ENCODE assay signal across 8 mouse cellular contexts in genomic region chr11:5443511-5444233, GRCm38 (mm10). TPM values are rescaled to one million over a fixed set of nuclear protein-coding genes. Genes with fewer than 3 reads are reported as not detected.
DNase-seq lines count a peak whose midpoint lies in the region; ATAC-seq lines count a peak whose summit lies in the region.

No protein-coding gene starts in this region.

- H3K4me1 ChIP-seq in megakaryocyte, embryonic 14.5 days = peaks cover 20% of the 10 kb centered on the region
- peaks cover 29% of the 10 kb centered on the region for H3K4me1 ChIP-seq in forebrain, embryonic 15.5 days
- H3K4me1 ChIP-seq in hindbrain, embryonic 15.5 days (replicated peaks) = peaks cover 23% of the 10 kb centered on the region
- H3K4me1 ChIP-seq in liver, embryonic 11.5 days (replicated peaks; ENCODE audit: control insufficient read depth, insufficient read depth, low read length) = peaks cover 25% of the 10 kb centered on the region
- peaks cover 27% of the 10 kb centered on the region for H3K4me1 ChIP-seq in neural tube, embryonic 12.5 days

- H3K4me2 ChIP-seq in forebrain, embryonic 15.5 days (replicated peaks) = peak overlapping the region; percentile 96
- peak overlapping the region; percentile 87 for H3K4me2 ChIP-seq in hindbrain, embryonic 15.5 days
- peak overlapping the region; percentile 98 for H3K4me2 ChIP-seq in liver, embryonic 11.5 days
- H3K4me2 ChIP-seq in neural tube, embryonic 12.5 days (replicated peaks) = peak overlapping the region; percentile 85

- peak overlapping the region; percentile 96 for H3K4me3 ChIP-seq in megakaryocyte, embryonic 14.5 days (replicated peaks)
- H3K4me3 ChIP-seq in forebrain, embryonic 15.5 days = peak overlapping the region; percentile 76
- peak overlapping the region; percentile 89 for H3K4me3 ChIP-seq in hindbrain, embryonic 15.5 days
- peak overlapping the region; percentile 91 for H3K4me3 ChIP-seq in liver, embryonic 11.5 days (ENCODE audit: low read depth, low read length)
- H3K4me3 ChIP-seq in neural tube, embryonic 12.5 days = peak overlapping the region; percentile 86

- peaks cover 7% of the 10 kb centered on the region; the same call in 1 of the 2 replicates for H3K9me3 ChIP-seq in megakaryocyte, embryonic 14.5 days
- no peaks in the 10 kb centered on the region for H3K9me3 ChIP-seq in forebrain, embryonic 15.5 days
- H3K9me3 ChIP-seq in hindbrain, embryonic 15.5 days = no peaks in the 10 kb centered on the region
- no peaks in the 10 kb centered on the region for H3K9me3 ChIP-seq in liver, embryonic 11.5 days (ENCODE audit: control insufficient read depth, low read length)
- no peaks in the 10 kb centered on the region for H3K9me3 ChIP-seq in neural tube, embryonic 12.5 days

- no peak for ATAC-seq in megakaryocyte, adult 5-6 weeks (ENCODE audit: poor library complexity, severe bottlenecking)
- peak; percentile 31; the same call in 1 of the 2 replicates for ATAC-seq in forebrain, embryonic 15.5 days (replicated peaks)
- peak; percentile 12; the same call in 1 of the 2 replicates for ATAC-seq in hindbrain, embryonic 15.5 days (ENCODE audit: low FRiP score, low read depth)
- ATAC-seq in liver, embryonic 11.5 days (replicated peaks; ENCODE audit: low FRiP score) = no peak; the same call in 1 of the 2 replicates
- ATAC-seq in neural tube, embryonic 12.5 days (ENCODE audit: low FRiP score, low read depth) = peak; percentile 48; the same call in 1 of the 2 replicates
- no peak for ATAC-seq in activated CD4-positive, CD25-positive, alpha-beta regulatory T cell, adult 4 months

- WGBS in forebrain, embryonic 15.5 days = under 1% methylated on average over 36 of the region's 38 CpGs
- WGBS in hindbrain, embryonic 15.5 days = under 1% methylated on average over 38 of the region's 38 CpGs
- WGBS in liver, embryonic 11.5 days = 2% methylated on average over 38 of the region's 38 CpGs
- WGBS in neural tube, embryonic 12.5 days = 1% methylated on average over 38 of the region's 38 CpGs

- no peaks in the 10 kb centered on the region for H3K36me3 ChIP-seq in megakaryocyte, embryonic 14.5 days (replicated peaks; ENCODE audit: low read length)
- H3K36me3 ChIP-seq in forebrain, embryonic 15.5 days = no peaks in the 10 kb centered on the region
- H3K36me3 ChIP-seq in hindbrain, embryonic 15.5 days = no peaks in the 10 kb centered on the region
- H3K36me3 ChIP-seq in liver, embryonic 11.5 days (ENCODE audit: control insufficient read depth, insufficient read depth, low read length) = no peaks in the 10 kb centered on the region
- no peaks in the 10 kb centered on the region for H3K36me3 ChIP-seq in neural tube, embryonic 12.5 days

- no peak overlapping the region for H3K27ac ChIP-seq in forebrain, embryonic 15.5 days (replicated peaks)
- peak overlapping the region; percentile 72 for H3K27ac ChIP-seq in hindbrain, embryonic 15.5 days (replicated peaks)
- H3K27ac ChIP-seq in liver, embryonic 11.5 days (ENCODE audit: low read depth, low read length) = peak overlapping the region; percentile 63
- no peak overlapping the region for H3K27ac ChIP-seq in neural tube, embryonic 12.5 days

- H3K9ac ChIP-seq in forebrain, embryonic 15.5 days (replicated peaks) = peak overlapping the region; percentile 68
- peak overlapping the region; percentile 78 for H3K9ac ChIP-seq in hindbrain, embryonic 15.5 days
- peak overlapping the region; percentile 93 for H3K9ac ChIP-seq in liver, embryonic 11.5 days (ENCODE audit: low read depth, low read length)
- peak overlapping the region; percentile 77 for H3K9ac ChIP-seq in neural tube, embryonic 12.5 days

- peaks cover 32% of the 10 kb centered on the region for H3K27me3 ChIP-seq in megakaryocyte, embryonic 14.5 days (replicated peaks)
- no peaks in the 10 kb centered on the region for H3K27me3 ChIP-seq in forebrain, embryonic 15.5 days
- no peaks in the 10 kb centered on the region for H3K27me3 ChIP-seq in hindbrain, embryonic 15.5 days
- no peaks in the 10 kb centered on the region for H3K27me3 ChIP-seq in liver, embryonic 11.5 days (replicated peaks; ENCODE audit: control insufficient read depth, insufficient read depth, low read length)
- no peaks in the 10 kb centered on the region for H3K27me3 ChIP-seq in neural tube, embryonic 12.5 days (replicated peaks)

- DNase-seq in adrenal gland, postnatal 14 days = peak; percentile 56
- peak; percentile 56 for DNase-seq in liver, embryonic 11.5 days (ENCODE audit: low spot score)

RNA-seq across cellular contexts. Expression of gene Znrf3, which starts 1.0 kb away (rescaled TPM):
- polyA plus RNA-seq in megakaryocyte, embryonic 14.5 days (2012; ENCODE audit: insufficient read depth, low replicate concordance) = 0.30 TPM in 1 of 2 replicates, not detected in the other
- 0.68 and 2.2 TPM in 2 replicates for total RNA-seq in megakaryocyte, adult 5-6 weeks (2015)
- total RNA-seq in megakaryocyte, adult 5-6 weeks (2017) = 0.57 and 0.70 TPM in 2 replicates
- 25.0 and 26.2 TPM in 2 replicates for total RNA-seq in adrenal gland, postnatal 14 days (2021)
- 6.9 and 7.4 TPM in 2 replicates for polyA plus RNA-seq in forebrain, embryonic 15.5 days (2015; fragmentation: Nextera tagmentation; extraction: Ambion mirVana)
- polyA plus RNA-seq in hindbrain, embryonic 15.5 days (2015; fragmentation: Nextera tagmentation; extraction: Ambion mirVana) = 7.0 and 8.0 TPM in 2 replicates
- polyA plus RNA-seq in liver, embryonic 11.5 days (2014; fragmentation: Nextera tagmentation; extraction: Ambion mirVana) = 9.0 and 9.1 TPM in 2 replicates
- 7.2 and 7.4 TPM in 2 replicates for polyA plus RNA-seq in neural tube, embryonic 12.5 days (2016; fragmentation: Nextera tagmentation; extraction: Ambion mirVana)
- 10 to 100 TPM; 12.0 to 18.3 TPM for polyA plus RNA-seq in activated CD4-positive, CD25-positive, alpha-beta regulatory T cell, adult 4 months (2017; shearing (Covaris generic))

Comparison
In these comparisons a context has a peak if more than half of its experiments do, and no peak if none do; other contexts are left out.
1. ATAC-seq: peak in forebrain, embryonic 15.5 days (single experiment), hindbrain, embryonic 15.5 days (single experiment) and neural tube, embryonic 12.5 days (single experiment); none in megakaryocyte, adult 5-6 weeks (single experiment), liver, embryonic 11.5 days (single experiment) and activated CD4-positive, CD25-positive, alpha-beta regulatory T cell, adult 4 months (single experiment).
2. H3K27ac ChIP-seq: peak in hindbrain, embryonic 15.5 days (single experiment) and liver, embryonic 11.5 days (single experiment); none in forebrain, embryonic 15.5 days (single experiment) and neural tube, embryonic 12.5 days (single experiment).
3. Peak in every context shown above with its lines, with median percentiles within 50 percentile points of each other: H3K4me3 ChIP-seq, H3K4me2 ChIP-seq and H3K9ac ChIP-seq.